Comparison of ENCODE assay signal across 15 mouse cellular contexts in the genomic region with DNA sequence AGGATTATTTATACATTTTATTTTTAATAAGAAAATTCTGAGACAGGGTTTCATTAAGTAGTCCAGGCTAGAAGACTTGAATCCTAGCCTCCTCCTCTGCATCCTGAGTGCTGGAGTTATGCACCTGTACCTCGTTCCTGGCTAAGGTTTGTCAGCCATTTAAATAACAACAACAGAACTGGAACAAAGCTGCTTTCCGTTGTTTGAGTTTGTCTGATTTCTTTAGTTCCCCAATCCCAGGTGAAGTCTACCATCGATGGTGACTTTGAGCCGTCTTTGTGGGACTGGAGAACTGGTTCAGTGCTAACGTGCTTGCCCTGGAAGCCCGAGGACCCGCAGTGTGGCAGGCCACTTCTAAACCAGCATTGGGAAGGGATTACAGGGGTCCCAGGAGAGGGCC.
"Had no signal": no experiment of that assay in that cellular context is flagged by ENCODE, and none has a peak within 500 bp of the region (broad histone marks: within the 10 kb centered on the region; RNA-seq: fewer than 3 reads in every experiment).

No protein-coding gene starts in this region.

- DNase-seq: liver, postnatal 0 days; lung, adult 2 months; lung, postnatal 14 days; lung, postnatal 36 days; right cerebral cortex, postnatal 14 days; thymus, adult 2 months; thymus, postnatal 36 days had no signal

- H3K9ac ChIP-seq: liver, postnatal 0 days; lung, embryonic 15.5 days; midbrain, embryonic 13.5 days; midbrain, embryonic 15.5 days; neural tube, embryonic 12.5 days; stomach, embryonic 15.5 days had no signal

- H3K27ac ChIP-seq: lung, embryonic 15.5 days; macrophage; midbrain, embryonic 13.5 days; midbrain, embryonic 15.5 days; neural tube, embryonic 12.5 days; stomach, embryonic 15.5 days; stomach, postnatal 0 days had no signal

- H3K36me3 ChIP-seq: lung, embryonic 15.5 days; midbrain, embryonic 13.5 days; midbrain, embryonic 15.5 days; neural tube, embryonic 12.5 days; stomach, embryonic 15.5 days had no signal

- H3K4me1 ChIP-seq: lung, embryonic 15.5 days; megakaryocyte, embryonic 14.5 days had no signal

- H3K4me3 ChIP-seq: lung, embryonic 15.5 days; megakaryocyte, embryonic 14.5 days; midbrain, embryonic 13.5 days; midbrain, embryonic 15.5 days; neural tube, embryonic 12.5 days; stomach, embryonic 15.5 days had no signal

- H3K27me3 ChIP-seq: lung, embryonic 15.5 days; megakaryocyte, embryonic 14.5 days; stomach, embryonic 15.5 days had no signal
